Mouse (Mus musculus) kidney, postnatal 14 days (tissue): ENCODE measurements around the gene Gm37240.

ENCODE experiments used
- DNase-seq: peaks from one replicate; pipeline ENCODE4 v3.0.0; 2022; ENCODE audit warnings: mixed read lengths

Gm37240 gene

GRCm38 (mm10) chr3:85553731-85554277 is 333.5 kb downstream of the Gm37240 start:
- no peak for DNase-seq

GRCm38 (mm10) chr3:85551352-85551751 is 336.0 kb downstream of the Gm37240 start:
- DNase-seq = no peak

GRCm38 (mm10) chr3:85550312-85550711 is 337.0 kb downstream of the Gm37240 start:
- DNase-seq = no peak

DNA sequence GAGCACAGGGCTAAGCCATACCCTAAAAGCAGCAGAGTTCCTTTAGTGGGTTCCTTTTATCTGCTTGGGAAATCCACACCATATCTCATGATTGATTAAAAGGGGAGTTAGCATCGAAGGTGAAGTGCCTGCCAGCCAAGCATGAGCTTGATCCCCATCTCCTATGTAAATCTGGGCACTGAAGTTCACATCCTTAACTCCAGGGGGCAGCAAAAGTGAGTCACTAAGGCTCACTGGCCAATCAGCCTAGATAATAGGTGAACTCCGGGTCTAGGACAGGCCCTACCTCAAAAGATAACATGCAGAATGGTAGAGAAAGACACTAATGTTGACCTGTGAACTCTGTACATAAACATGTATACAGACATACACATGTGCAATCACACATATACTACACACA is 343.7 kb downstream of the Gm37240 start:
- DNase-seq = no peak

DNA sequence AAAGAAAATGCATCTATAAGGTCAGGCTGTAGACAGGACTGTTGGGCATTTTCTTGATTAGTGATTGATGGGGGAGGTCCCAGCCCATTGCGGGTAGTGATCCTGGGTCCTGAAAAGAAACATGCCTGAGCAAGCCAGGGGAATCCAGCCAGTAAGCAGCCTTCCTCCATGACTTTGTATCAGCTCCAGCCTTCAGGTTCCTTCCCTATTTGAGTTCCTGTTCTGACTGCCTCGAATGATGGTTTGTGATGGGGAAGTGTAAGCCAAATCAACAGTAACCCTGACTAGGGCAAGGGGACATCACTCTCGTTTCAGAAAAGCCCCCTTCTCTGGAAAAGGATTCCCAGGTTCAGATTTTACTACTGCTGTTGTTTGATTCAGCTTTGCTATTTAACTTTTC is 344.6 kb downstream of the Gm37240 start:
- DNase-seq = no peak

GRCm38 (mm10) chr3:85535621-85536520 is 351.4 kb downstream of the Gm37240 start:
- DNase-seq = peak; percentile 19

DNA sequence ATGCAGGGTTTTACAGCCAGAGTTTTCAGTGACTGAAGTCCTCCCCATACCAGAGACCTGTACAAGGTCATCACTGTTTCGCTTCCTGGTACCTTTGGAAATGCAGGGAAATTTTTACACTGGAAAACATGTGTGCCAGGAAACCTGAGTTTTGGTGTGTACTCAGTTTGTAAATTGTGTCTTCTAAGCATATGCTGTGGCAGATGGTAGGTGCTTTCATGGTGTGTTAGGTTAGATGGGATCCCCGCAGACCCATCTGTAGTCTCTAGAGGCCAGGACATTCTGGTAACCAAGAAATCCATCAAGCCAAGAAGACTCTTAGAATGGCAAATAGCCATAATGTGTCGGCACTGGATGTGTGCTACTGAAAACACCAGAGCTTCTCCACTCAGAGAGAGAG is 352.3 kb downstream of the Gm37240 start:
- DNase-seq = no peak

GRCm38 (mm10) chr3:85532376-85532775 is 354.9 kb downstream of the Gm37240 start:
- DNase-seq = no peak

DNA sequence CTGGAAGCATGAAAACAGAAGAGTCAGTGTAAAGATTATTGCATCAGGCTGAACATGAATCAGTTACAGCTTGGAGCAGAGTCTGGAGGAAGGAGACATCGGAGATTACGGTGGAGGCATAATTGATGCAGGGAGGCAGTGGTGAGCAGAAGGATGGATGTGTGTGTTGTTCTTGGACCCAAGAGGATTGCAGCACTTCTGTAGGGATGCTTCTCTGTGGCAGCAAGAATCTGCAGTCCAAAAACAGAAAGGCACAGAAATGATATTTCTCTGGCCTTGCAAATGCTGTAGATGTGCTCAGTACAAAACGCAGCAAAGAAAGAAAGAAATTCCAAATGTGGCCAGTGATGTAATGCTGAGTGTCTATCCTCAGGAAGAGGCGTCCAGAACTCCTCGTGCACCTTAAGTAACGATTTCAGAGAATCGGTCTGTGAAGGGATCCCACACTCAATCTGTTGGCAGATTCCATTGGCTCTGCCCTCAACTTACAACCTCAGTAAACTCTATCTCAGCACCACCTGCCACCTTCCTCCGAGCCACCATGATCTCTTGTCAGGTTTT is 356.6 kb downstream of the Gm37240 start:
- DNase-seq = no peak

DNA sequence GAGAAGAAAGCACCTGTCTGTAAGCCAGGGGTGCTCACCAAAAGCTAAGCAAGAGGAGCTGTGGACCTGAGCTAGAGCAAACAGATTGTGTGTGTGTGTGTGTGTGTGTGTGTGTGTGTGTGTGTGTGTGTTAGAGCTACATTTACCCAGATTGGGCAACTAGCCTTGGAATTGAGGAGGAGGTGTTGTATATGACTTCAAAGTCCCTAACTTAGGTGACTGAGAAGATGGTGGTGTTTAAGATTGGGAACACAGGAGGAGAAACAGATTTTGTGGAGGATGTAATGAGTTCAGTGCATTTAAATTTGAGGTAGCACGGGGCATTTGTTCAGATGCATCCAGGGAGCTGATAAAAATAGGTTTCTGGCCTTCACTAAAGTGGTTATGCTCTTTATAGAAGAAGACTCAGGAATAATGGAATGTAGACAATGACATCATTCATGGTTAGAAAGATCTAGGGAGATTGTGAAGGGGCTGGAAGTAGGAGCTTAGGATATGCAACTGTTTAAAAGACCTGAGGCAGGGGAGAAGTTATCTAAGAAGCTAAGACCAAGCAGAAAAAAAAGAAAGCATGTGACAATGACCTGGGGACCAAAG is 365.9 kb downstream of the Gm37240 start:
- DNase-seq = no peak

GRCm38 (mm10) chr3:85518668-85519067 is 368.6 kb downstream of the Gm37240 start:
- no peak for DNase-seq

- no peak for DNase-seq
Observed at GRCm38 (mm10) chr3:85518072-85518471, 369.2 kb downstream of the Gm37240 start.

DNA sequence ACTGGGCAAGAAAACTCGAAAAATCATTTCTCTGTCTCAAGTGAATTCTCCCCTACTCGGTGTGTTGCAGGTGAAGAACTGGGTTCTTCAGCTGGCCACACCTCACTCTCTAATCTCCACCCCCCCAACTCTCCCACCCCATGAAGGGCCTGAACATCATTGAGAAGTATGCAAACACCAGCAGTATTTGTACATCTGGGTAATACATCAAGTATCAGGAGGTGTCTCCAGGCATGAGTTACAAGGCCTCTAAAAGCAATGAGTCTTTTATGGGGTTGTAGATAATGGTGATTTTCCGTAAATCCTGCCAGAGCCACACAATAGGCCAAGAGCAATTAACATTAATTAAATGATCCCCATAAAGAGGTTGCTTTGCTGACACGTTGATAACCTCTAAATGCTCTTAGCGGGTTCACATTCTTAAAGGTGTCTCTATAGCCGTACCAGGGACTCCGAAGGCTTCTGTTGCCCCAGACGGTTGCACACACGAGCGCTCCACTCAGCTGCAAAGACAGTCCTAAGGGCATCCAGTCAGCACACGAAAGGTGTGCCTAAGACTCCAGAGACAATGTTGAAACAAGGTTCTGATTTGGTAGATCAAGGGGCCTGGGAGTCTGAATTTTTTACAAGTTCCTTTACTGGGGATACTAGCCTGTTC is 370.4 kb downstream of the Gm37240 start:
- no peak for DNase-seq

DNA sequence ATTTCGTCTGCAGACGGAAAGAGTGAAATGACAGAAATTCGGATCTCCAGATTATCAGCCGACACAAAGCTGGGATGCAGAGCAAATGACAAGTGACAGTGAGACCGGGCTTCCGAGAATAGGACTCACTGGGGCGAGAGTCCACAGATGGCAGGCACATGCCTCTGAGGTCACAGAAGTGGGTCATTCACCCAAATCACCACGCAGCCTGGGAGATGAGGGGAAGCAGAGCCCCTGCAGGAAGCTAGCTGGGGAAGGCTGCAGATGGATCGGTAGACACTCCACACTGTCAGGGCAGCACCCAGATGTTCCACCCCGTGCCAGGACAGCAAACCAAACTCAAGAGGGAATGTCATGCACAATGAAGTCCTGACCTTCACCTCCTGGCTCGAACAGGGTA is 372.6 kb downstream of the Gm37240 start:
- DNase-seq = no peak

GRCm38 (mm10) chr3:85508717-85509279 is 378.5 kb downstream of the Gm37240 start:
- no peak for DNase-seq

GRCm38 (mm10) chr3:85500096-85500495 is 387.2 kb downstream of the Gm37240 start:
- no peak for DNase-seq

DNA sequence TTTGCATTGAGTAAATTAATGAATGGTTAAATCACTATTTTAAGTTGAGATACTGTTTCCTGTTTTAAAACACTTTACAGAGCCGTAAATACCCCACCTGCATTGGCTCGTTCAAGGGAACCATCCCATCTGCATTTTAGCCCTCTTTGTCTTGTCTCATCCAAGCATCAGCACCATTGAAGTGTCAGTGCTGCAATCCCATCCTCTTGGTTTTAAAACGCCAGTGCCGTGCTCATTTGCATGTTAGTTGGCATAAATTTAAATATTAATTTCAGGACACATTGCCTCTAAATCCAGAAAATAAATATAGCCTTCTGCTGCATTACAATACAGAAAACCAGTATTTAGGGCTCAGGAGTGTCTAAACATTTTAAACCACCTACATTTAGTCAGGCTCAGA is 391.2 kb downstream of the Gm37240 start:
- DNase-seq = no peak

DNA sequence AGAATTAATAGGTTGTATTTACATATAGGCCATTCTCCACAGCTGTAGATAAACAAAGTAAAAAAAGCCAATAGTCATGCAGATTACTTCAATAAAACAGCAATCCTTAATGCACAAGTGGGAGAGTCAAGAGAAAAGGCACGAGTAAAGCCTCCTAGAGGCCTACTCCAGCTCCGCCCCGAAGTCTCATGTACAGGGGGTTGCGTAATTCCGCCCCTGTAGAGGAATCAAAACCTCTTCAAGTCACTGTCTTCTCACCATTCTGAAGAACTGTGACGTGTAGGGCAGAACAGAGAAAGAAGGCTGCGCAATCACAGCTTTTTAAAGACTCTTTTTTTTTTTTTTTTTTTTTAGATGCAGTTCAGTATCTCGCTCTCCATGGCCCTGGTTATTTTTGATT is 393.5 kb downstream of the Gm37240 start:
- DNase-seq = no peak

GRCm38 (mm10) chr3:85490204-85490603 is 397.1 kb downstream of the Gm37240 start:
- no peak for DNase-seq

DNA sequence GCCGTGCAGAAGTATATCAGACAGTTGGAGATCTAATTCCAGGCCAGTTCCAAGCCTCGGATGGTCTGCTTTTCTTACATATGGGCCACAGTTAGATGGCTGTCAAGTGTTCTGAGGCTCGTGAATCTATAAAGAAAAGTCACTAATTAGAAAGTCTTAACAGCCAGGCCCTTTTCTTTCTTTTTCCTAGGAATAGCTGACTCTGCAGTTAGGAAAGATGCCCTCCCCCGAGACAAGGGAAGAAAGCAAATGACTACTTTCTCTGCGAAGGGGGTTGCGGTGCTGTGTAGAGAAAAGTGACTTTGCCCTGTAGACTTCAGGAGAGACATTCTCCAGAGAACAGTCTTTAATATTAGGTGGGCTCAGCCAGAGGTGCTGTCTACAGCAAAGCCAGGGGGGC is 399.9 kb downstream of the Gm37240 start:
- DNase-seq = no peak

DNA sequence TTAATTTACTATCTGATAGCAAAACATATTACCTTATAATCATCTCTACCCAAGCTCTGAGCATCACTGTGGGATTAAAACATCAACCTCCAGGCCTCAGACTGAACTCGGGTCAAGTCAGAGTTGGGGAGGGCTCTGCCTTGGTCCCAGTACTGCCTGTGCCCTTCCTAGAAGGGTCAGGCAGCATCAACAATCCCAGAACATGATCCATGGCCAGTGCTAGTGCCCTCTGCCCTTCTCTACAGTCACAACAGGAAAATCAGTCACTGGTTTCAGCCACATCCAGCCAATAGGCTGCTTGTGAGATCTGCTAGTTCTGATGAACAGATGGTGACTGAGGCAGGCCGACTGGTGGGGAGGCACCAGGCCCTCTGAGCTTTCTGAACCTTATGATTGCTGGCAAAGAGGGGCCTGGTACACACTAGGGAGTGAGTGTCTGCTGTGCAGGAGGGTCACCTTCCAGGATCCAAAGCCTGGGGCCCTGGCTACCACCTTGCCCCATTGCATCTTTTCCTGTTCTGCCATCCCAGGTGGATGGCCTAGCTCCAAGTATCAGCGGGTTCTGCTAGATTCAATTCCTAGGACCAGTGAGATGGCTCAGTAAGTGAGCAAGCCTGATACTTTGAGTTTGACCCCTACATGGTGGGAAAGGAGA is 401.7 kb downstream of the Gm37240 start:
- peak; percentile 15 for DNase-seq

- DNase-seq = peak; percentile 66
Observed at GRCm38 (mm10) chr3:85482636-85483035, 404.7 kb downstream of the Gm37240 start.
